Mouse (Mus musculus) urinary bladder, adult 2 months (tissue): Measurements from ENCODE around the gene Tmem239. TPM values are rescaled to one million over a fixed set of nuclear protein-coding genes. Genes with fewer than 3 reads are reported as not detected.

Source experiments
- DNase-seq: peaks from one replicate; pipeline ENCODE4 v3.0.0; 2022; ENCODE audit warnings: low spot score
- polyA plus RNA-seq: library from polyadenylated mRNA; depleted of rRNA; stranded (reverse); fragments of >200 nt; gene quantifications from 2 replicates; pipeline ENCODE4 v1.2.3, GENCODE M21; 2012

Tmem239 gene
- polyA plus RNA-seq, 1 experiment: not detected

DNA sequence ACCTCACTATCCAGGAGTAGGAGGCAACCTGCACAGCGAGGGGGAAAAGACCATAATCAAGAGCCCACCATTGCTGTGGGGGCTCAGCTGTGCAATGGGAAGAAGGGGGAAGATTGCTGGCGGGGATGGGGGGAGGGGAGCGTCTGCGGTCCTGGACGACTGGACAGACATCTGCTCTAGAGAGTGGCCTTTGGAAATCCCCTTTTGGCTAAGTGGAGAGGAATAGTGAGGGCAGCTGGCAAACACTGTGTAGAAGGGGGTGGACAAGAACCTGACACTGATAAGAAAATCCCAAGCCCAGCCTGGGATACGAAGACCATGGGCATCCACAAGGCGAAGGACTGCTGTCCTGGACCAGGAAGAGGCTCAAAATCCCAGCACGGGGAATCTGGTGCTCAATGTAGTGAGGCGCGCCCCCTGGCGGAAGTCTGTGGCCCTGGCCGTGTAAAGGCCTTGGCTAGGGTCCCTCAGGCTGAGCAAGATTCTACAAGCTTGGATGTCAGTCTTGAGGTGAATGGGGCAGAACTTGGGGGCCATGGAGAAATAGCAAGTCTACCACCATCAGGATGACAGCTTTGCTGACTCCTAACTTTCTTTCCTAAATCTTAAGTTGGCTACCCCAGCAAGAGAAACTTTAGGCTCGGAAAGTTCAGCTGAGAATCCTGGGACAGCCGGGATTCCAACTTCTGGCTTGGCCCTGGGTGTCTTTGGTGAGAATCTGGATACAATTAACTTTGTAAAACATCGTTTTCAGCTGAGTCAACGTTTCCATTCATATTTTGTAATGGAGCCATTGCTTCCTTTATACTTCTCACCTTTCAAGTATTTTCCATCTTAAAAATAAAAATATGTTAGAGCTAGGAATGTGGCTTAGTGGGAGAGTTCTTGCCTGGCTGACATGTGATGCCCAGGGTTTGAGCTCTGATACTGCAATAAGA lies 5.5 kb downstream of the Tmem239 start:
- peak; percentile 73 for DNase-seq

GRCm38 (mm10) chr2:130412775-130413174 lies 6.5 kb downstream of the Tmem239 start:
- DNase-seq: no peak

GRCm38 (mm10) chr2:130414094-130414856 lies 8.0 kb downstream of the Tmem239 start:
- no peak for DNase-seq

GRCm38 (mm10) chr2:130421781-130422620 lies 15.7 kb downstream of the Tmem239 start:
- no peak for DNase-seq

DNA sequence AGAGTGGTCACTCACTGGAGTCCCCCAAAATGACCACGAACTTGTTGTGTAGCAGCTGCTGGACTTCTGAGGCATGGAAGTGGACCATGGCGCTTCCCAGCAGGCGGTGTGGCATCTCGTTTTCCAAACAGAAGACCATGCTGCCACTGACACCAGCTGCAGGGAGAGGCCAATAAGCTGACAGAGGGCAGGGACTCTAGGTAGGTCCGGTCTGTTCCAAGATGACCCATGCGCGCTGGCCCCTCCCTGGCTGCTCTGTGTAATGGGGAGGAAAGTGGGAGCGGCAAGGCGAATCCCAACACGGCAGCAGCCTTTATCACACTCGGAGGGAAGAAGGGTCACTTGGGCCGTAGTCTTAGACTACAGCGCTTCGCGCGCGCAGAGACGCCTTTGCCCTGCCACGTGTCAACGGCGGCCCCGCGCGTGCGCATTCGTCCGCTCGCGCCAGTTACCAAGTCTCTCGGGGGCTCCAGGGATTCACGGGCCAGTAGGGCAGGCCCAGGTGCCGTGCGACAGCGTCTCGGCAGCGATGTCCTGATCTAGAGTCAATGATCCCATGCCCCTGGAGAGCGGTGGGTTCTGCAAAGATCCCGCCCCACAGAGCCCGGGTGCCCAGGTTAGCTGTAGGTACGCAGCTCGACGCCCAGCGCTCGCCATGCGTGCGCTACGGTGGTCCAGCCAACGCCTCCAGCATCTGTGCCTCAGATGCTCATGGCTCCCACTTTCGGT lies 17.3 kb downstream of the Tmem239 start:
- DNase-seq: no peak

DNA sequence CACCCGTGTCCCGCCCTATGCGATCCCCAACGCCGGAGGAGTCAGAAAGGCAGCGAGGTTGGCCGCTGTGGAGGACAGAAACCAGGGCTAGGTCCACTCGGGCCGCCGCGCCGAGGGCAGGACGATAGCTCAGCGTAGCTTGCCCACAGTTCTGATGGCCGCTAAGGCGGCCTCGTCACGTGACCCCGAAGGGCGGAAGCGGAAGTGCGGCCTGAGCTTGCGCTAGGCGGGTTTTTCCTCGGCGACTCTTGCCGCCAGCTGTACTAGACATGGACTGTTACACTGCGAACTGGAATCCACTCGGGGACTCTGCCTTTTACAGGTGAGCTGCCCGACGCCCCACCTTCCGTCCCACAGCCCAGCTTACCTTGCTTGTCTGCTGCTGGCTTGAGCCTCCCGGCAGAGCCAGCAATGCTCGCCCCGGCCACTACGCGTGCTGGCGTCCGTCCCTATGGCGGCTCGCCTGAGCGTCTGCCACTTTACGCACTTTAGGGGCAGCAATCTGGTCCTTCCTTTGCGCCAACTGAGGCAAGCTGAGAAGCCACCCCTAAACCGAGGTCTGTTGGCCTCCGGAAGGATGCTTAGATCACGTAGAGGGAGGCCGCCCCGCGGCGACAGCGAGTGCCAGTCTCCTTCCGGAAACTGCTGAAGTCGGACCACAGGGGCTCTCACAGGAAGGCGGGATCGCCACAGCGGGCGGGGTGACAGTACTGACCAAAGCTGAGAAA lies 18.0 kb downstream of the Tmem239 start, which contains the start of the genes Vps16 and Pced1a:
Vps16 (plus strand) TSS at position 214 of the 728 bp plus-strand sequence.
Pced1a (minus strand) TSS at position 576 of the 728 bp plus-strand sequence.
- peak; percentile 91 for DNase-seq

DNA sequence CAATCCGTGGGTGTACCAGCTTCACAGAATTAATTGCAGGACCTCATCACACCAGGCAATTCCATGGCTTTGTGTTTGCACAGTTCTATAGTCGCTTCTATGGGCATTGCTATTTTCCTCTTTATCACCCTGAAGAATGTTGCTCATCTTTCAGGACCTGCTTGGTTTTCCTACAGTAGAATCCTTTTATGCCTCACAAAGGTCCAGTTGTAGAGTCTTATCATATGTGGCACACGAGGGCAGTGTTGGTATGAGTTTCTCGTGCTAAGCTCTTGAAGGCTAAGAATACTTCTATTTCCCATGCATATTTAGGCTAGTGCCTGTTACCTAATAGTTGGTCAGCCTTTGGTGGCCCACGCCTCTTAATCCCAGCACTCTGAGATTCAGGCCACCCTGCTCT lies 18.8 kb downstream of the Tmem239 start:
- DNase-seq: no peak

DNA sequence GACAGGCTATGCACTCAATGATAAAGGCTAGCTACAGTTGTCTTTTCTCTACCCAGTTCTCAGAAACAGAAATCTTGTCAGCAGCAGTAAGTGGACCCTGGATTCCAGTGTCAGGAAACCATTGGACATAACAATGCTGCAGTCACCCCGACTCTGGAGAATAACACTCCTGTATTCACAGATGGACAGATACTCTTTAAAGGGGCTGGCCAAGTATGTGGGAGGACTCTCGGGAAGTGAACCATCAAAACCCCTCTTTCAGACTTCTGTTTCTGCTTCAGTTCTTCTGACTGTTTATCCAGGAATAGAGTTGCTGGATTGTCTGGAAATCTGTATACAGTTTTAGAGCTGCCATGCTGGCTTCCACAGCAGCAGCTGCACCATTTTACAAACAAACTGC lies 23.6 kb downstream of the Tmem239 start:
- DNase-seq: no peak

GRCm38 (mm10) chr2:130430484-130430883 lies 24.2 kb downstream of the Tmem239 start:
- DNase-seq: no peak

DNA sequence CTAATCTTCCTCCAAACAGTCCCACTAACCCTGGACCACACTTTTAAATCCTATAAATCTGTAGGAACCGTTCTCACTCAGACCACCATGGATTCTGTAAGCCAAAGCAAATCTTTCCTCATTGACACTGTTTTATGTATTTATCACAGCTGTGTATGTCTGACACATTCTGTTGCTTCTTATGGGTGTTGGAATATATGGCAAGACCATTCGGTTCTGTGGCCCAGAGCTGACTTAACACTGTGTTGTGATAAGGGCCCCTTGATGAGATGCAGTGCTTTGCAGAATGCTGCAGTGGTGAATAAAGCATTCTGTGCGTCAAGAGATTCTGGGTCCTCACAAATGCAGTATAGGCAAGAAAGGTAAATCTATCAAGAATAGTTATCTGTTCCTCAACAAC lies 25.9 kb downstream of the Tmem239 start:
- no peak for DNase-seq

DNA sequence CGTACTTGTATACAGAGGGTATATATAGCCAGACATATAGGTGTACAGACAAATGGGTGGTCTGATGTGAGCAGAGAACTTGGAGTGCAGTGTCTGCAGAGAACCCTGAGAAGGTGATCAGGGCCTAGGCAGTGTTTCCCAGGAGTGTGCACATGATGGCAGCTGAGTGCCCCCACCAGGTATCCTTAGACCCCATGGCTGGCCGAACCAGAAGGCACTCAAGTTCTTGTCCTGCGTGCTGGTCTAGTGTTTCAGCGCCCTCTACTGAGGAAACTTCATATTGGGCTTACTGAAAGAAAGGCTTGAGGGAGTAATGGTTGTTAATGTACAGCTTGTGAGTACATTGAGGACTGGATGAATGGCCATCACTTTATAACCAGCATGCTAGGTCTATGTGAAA lies 26.9 kb downstream of the Tmem239 start:
- DNase-seq: no peak

DNA sequence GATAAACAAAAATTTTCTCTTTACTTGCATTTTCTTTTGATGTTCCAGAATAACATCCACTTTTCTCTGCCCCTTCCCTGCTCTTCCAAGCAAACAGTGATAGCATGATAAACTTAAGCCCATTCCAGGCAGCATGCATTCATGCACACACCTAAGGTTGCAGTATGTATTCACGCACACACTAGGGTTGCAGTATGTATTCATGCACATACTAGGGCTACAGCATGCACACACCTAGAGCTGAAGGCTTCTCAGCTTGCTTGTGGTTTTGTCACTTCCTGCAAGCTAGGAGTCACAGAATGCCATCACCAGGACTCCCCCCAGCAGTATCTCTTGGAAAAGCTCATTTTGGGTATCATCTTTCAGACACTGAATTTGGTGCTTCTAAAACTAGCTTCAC lies 30.5 kb downstream of the Tmem239 start:
- DNase-seq: no peak

DNA sequence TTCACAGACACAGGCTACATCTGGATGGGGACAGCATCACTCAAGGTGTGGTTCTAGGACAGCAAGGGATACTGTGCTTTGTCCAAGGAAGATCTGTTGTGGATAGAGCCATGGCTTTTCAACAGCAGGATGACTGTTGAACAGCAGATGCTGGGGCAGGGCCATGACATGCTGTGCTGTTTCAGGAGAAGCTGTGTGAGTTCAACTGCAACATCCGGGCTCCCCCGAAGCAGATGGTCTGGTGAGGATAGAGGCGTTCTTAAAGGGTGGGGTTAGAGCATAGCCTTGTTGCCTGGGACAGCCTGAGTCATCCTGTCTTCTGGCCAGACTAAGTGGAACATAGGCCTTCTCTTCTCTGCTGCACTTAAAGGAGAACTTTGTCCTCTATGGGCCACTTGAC lies 32.6 kb downstream of the Tmem239 start:
- no peak for DNase-seq

DNA sequence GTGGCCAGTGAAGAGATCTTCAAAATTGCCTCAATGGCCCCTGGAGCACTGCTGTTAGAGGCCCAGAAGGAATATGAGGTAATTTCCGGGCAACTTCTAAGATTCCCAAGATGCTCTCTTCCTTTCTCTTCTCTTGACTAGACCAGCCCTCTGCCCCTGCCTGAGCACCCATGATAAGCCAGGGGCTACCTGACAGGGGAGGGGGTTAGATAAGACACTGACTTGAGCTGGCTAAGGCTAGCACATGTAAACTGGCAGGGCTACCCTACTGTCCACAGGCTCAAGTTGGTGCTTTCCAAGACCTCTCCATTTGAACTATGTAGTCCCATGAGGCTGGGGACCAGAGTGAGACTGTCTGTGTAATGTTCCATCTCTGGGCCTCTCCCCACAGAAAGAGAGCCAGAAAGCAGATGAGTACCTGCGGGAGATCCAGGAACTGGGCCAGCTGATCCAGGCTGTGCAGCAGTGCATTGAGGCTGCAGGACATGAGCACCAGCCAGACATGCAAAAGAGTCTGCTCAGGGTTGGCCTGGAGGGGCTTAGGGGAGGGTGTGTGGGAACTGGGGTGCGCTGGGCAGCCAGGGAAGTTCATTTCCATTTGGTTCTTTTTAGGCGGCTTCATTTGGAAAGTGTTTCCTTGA lies 33.7 kb downstream of the Tmem239 start:
- no peak for DNase-seq

- DNase-seq: no peak
Measured at GRCm38 (mm10) chr2:130442162-130442561, 35.9 kb downstream of the Tmem239 start.

DNA sequence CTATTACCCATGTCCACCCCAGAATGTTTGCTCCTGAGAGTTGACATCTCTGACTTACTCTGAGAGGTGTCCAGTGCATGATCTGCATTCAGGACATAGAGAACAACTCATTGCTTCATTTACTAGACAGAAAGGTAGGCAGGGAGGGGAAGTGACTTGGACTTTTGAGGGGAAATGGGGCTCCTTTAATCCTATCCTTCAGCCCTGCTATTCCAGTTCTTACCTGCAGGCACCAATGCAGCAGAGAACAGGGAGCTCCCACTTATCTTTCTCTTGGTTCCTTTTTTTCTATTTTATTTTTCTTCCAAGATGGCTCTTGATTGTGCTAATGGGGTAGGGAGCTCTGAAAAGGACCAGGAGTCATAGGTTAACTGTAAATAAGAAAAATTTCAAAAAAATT lies 42.2 kb downstream of the Tmem239 start:
- DNase-seq: no peak

DNA sequence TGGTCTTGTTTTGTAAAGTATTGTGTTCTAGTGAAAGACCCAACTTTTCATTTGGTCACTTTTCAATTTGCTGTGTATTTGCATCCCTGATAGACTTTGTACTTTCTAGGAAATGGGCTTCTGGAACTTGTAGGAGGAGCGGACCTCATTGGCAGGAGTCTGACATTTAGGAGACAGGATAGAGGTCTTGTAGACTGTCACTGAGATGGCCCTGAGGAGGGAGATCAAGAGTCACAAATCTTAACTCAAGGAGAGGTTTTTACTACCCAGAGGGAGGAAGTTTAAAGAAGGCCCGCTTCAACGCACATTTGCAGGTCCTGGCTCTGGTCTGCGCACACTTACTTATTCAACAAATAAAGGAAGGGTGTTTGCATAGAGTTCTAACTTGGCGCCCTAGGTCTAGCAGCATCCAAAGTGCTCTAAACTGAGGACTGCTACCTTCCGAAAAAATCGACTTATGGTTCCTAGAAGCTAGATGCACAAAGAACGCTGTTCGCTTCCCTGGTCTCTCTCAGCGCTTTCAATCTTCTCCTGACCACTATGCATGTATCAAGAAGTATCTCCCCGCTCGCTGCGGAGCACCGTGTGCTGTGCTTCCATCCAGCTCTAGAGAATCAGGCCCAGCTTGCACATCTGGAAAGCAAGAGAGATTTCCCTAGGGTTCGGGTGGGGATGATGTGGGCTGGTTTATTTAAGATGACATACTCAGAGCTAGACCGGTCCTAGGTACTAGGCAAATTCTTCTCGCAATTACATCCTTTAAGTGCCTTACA lies 42.9 kb downstream of the Tmem239 start:
- DNase-seq: no peak

- DNase-seq: peak; percentile 91
Measured at GRCm38 (mm10) chr2:130449794-130450433, 43.6 kb downstream of the Tmem239 start, which contains the start of gene Ptpra. TSS of gene Ptpra (plus strand) at chr2:130450278.

DNA sequence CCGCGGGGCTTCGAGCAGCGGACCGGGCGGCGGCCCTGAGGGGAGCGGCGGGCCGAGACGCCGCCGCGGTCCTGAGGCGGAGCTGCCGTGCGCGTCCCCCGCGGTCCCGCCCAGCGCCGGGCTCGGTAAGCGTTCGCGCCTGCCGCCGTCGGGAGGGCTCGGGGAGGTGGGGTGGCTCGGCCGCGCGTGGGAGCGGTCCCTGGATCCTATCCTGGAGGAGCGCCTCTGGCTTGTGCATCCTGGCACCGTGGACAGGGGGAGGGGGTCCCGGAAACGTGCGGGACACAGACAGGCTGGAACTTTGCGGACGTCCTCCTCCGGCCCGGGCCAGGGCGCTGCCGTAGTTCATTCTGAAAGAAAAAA lies 44.1 kb downstream of the Tmem239 start:
- no peak for DNase-seq
